Mouse (Mus musculus) telencephalon, adult 2 months (tissue): ENCODE data around the gene Olfr612.
"Not testable (repeated sequence)": the region's sequence is repeated elsewhere in the genome, so short reads cannot be mapped to it uniquely, and the experiment has no call there.

Experiments used
- DNase-seq: peaks from one replicate; pipeline ENCODE4 v3.0.0-alpha.2; 2011; ENCODE audit warnings: low read depth, low spot score

Olfr612 gene

GRCm38 (mm10) chr7:103542617-103543016 is at the start of gene Olfr612:
Gene Olfr612 (minus strand): TSS chr7:103542717.
- DNase-seq, result not testable (repeated sequence)

- DNase-seq, result no peak
These were observed 47.3 kb upstream of the Olfr612 start, which contains the start of gene Olfr618 for GRCm38 (mm10) chr7:103589803-103590202. Gene Olfr618 (plus strand): TSS chr7:103590103.

GRCm38 (mm10) chr7:103572761-103573160 is 30.2 kb upstream of the Olfr612 start, which contains the start of gene Olfr617:
Gene Olfr617 (plus strand): TSS chr7:103573061.
- no peak for DNase-seq

GRCm38 (mm10) chr7:103569043-103569442 is 26.5 kb upstream of the Olfr612 start, which contains the start of gene Olfr616:
Gene Olfr616 (minus strand): TSS chr7:103569143.
- DNase-seq, result no peak

- DNase-seq, result no peak
These were observed 13.3 kb upstream of the Olfr612 start, which contains the start of gene Olfr615 for GRCm38 (mm10) chr7:103555779-103556178. Gene Olfr615 (plus strand): TSS chr7:103556079.

GRCm38 (mm10) chr7:103547774-103548173 is 5.3 kb upstream of the Olfr612 start, which contains the start of gene Olfr613:
Gene Olfr613 (plus strand): TSS chr7:103548074.
- no peak for DNase-seq

- not testable (repeated sequence) for DNase-seq
These were observed 21.8 kb downstream of the Olfr612 start, which contains the start of gene Olfr611 for GRCm38 (mm10) chr7:103520746-103521145. Gene Olfr611 (minus strand): TSS chr7:103520846.

- DNase-seq, result no peak
These were observed 30.5 kb downstream of the Olfr612 start, which contains the start of gene Olfr610 for GRCm38 (mm10) chr7:103512022-103512421. Gene Olfr610 (minus strand): TSS chr7:103512122.

GRCm38 (mm10) chr7:103497962-103498361 is 44.6 kb downstream of the Olfr612 start, which contains the start of gene Olfr609:
Gene Olfr609 (minus strand): TSS chr7:103498062.
- DNase-seq, result no peak
